Mouse (Mus musculus) spleen, adult 2 months (tissue): Measurements from ENCODE around the gene Pde4d. TPM values are rescaled to one million over a fixed set of nuclear protein-coding genes. Genes with fewer than 3 reads are reported as not detected.

ENCODE experiments used
- DNase-seq, 2 experiments: peaks; one replicate each; pipeline versions ENCODE4 v3.0.0 to v3.0.0-alpha.2; 2012 to 2021; ENCODE audit warnings: low spot score in 2 of 2, low read depth in 1 of 2
- H3K27ac ChIP-seq: fragments of 200-500 bp; 2 replicates; pipeline ENCODE4 v1.5.1; 2012; ENCODE audit warnings: low read length, inconsistent platforms; ENCODE audit not compliant: insufficient read depth
- H3K27me3 ChIP-seq: fragments of 200-500 bp; 2 replicates; pipeline ENCODE4 v1.6.1; 2012; ENCODE audit warnings: mild to moderate bottlenecking, moderate library complexity, low read length, inconsistent platforms; ENCODE audit not compliant: control insufficient read depth, insufficient read depth
- H3K36me3 ChIP-seq: fragments of 200-500 bp; 2 replicates; pipeline ENCODE4 v1.6.1; 2012; ENCODE audit warnings: mild to moderate bottlenecking, low read length, inconsistent platforms; ENCODE audit not compliant: control insufficient read depth, insufficient read depth
- H3K4me1 ChIP-seq: fragments of 200-500 bp; 2 replicates; pipeline ENCODE4 v1.6.1; 2011; ENCODE audit warnings: inconsistent platforms; ENCODE audit not compliant: control insufficient read depth, insufficient read depth, insufficient read length
- H3K4me3 ChIP-seq: fragments of 200-500 bp; 2 replicates; pipeline ENCODE4 v1.5.1; 2011; ENCODE audit warnings: mild to moderate bottlenecking, inconsistent platforms; ENCODE audit not compliant: insufficient read depth, insufficient read length; ENCODE audit errors: extremely low read depth
- CTCF ChIP-seq: fragments of 200-500 bp; IDR thresholded peaks from 2 replicates; pipeline ENCODE4 v1.5.1; 2011; ENCODE audit warnings: mild to moderate bottlenecking, inconsistent platforms; ENCODE audit not compliant: insufficient read depth, insufficient read length, insufficient replicate concordance; ENCODE audit errors: extremely low read depth
- POLR2A ChIP-seq: fragments of 200-500 bp; IDR thresholded peaks from 2 replicates; pipeline ENCODE4 v1.6.1; 2011; ENCODE audit warnings: low read depth, low read length, inconsistent platforms
- WGBS: fragments of 180-500 bp; shearing (Covaris S2); methylation state at CpG from one replicate; pipeline ENCODE4 v1.1.7; 2018; 5-methylcytosine and 5-hydroxymethylcytosine counted together
- polyA plus RNA-seq: library from polyadenylated mRNA; depleted of rRNA; stranded (reverse); fragments of >200 nt; gene quantifications from 2 replicates; pipeline ENCODE4 v1.2.3, GENCODE M21; 2012

Pde4d gene
- polyA plus RNA-seq, 1 experiment = 4.8 TPM

DNA sequence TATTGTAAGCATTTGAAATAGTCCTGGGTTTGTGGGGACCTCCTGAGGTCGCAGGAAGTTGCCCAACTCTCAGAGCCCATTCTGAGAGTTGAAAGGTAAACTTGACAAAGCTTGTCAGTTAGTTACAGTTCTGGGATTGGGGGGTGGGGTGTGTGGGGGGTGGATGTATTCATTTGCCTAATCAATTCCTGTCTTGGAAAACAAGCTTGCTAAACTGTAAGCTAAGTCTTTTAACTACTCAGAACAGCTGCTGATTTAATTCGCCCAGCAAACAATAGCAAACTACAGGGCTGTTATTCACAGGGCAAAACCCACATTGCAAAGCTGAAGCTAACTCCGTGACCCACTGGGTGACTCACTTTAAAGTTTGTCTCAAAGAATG is 1183.3 kb downstream of the Pde4d start:
- 63% methylated on average over 3 of the region's 3 CpGs for WGBS
- Histone ChIP-seq H3K27ac (no peak overlapping the region), H3K36me3 (no peaks in the 10 kb centered on the region), H3K4me1 (no peaks in the 10 kb centered on the region), H3K27me3 (no peaks in the 10 kb centered on the region), H3K4me3 (no peak overlapping the region)
- TF ChIP-seq POLR2A = no peak
- TF ChIP-seq CTCF = no peak
- DNase-seq = no peak

DNA sequence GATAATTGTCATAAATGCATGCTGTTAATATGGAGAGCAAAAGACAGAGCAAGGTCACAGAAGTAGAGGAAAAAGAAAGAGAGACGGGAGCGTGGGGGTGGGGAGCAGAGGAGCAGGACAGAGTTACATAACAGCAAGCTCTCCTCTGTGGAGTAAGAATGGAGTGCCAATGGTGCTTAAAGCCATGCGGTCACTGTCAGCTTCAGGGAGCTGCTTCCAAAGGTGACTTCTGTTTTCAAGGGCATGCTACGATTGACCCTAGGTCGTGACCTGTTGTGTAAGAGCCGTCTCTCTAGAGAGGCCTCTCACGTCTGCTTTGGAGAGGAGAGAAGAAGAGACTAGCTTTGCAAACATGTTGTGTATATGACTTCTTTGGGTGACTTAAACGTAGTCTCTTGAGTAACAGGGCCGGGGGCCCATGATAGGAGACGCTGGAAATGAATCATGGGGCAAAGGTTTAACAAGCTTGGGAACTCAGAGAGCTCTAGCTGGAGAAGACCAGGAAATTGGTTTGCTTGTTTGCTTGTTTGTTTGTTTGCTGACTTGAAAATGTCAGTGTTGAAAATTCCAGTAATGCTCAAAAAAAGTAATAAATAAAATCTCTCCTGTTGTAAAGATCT is 1186.3 kb downstream of the Pde4d start:
- Histone ChIP-seq H3K4me3 (no peak overlapping the region), H3K27ac (no peak overlapping the region), H3K4me1 (no peaks in the 10 kb centered on the region), H3K27me3 (no peaks in the 10 kb centered on the region), H3K36me3 (no peaks in the 10 kb centered on the region)
- TF ChIP-seq CTCF = no peak
- TF ChIP-seq POLR2A = no peak
- no peak for DNase-seq
- WGBS = 89% methylated on average over 10 of the region's 10 CpGs

DNA sequence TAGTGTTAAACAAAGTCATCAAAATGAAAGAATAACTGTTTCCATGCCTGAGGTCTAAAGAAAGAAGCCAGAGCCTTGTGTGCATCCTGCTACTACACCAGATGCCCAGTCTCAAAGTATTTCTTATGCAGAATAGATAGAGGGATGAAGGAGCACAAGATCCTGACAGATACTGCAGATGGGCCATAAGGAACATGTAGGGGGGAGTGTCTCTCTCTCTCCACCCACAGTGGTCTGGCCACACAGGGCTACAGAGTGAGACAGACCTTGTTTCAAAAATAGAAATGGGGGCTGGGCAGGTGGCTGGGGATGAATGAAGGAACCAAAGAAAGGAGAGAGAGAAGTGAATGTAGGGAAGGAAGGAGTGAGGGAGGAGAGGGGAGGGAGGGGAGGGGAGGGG is 1188.5 kb downstream of the Pde4d start:
- H3K27me3 ChIP-seq = no peaks in the 10 kb centered on the region

DNA sequence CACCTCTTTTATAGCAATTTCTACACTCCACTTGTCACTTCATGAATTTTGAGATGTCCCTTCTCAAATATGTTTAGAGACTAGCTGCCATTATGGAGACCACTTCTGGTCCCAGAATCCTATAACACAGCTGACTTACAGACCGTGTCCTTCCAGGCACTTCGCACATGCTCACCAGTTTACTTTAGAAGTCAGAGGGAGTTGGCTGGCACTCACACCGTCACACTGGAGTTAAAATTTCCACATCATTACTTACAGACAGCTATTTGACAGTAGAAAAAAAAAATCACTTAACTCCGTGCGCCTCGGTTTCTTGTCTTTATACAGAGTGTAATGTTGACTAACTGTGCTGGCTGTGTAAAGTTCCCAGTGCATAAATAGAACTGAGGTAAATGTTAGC is 1189.5 kb downstream of the Pde4d start:
- Histone ChIP-seq H3K4me3 (no peak overlapping the region), H3K4me1 (no peaks in the 10 kb centered on the region), H3K27ac (no peak overlapping the region), H3K27me3 (no peaks in the 10 kb centered on the region), H3K36me3 (no peaks in the 10 kb centered on the region)
- WGBS = 92% methylated on average over 6 of the region's 6 CpGs
- DNase-seq = no peak
- no peak for TF ChIP-seq CTCF
- no peak for TF ChIP-seq POLR2A

More for the DNA sequence above, 1188.5 kb downstream of the Pde4d start:
- TF ChIP-seq CTCF (no peak), POLR2A (no peak)
- no peak overlapping the region for H3K4me3 ChIP-seq
- H3K36me3 ChIP-seq = no peaks in the 10 kb centered on the region
- H3K27ac ChIP-seq = no peak overlapping the region
- no peak for DNase-seq
- H3K4me1 ChIP-seq = no peaks in the 10 kb centered on the region

DNA sequence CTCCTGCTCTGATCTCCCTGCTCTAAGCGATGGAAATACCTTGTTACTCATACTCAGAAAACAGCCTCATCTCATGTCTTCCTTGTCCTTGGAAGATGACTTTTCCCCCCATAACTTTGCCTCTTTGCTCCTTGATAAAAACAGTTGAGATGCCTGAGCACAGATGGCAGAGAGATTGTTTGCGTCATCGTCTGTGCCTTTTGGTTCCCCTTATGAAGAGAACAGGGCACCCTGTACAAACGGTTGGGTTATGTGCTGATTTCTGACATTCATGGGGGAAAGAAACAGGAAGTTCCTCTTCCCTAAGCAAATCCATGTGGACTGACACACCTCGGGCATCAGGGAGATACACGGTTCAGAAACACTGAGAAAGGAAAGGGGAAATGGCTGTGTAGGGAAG is 1191.8 kb downstream of the Pde4d start:
- WGBS = 50% methylated on average over 6 of the region's 6 CpGs
- no peaks in the 10 kb centered on the region for H3K27me3 ChIP-seq
- no peak overlapping the region for H3K4me3 ChIP-seq
- H3K36me3 ChIP-seq = no peaks in the 10 kb centered on the region
- no peak overlapping the region for H3K27ac ChIP-seq
- no peaks in the 10 kb centered on the region for H3K4me1 ChIP-seq
- no peak for TF ChIP-seq CTCF
- TF ChIP-seq POLR2A = no peak
- no peak for DNase-seq

DNA sequence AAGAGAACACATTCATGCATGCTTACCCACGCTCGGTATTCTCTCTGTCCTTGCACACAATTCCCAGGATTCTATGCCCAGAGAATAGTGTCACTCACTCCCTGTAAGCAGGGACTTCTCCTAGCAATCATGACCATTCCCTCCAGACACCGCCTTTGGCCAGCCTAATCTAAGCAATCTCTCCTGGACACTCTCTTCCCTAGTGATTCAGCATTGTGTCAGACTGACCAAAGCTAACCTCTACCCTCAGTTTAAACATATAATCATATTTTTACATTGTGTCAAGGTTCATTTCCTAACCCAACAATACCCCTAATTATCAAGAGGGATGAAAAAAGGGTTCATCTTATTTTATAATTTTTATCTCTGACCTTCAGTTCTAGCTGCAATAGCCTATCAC is 1193.7 kb downstream of the Pde4d start:
- DNase-seq = no peak
- no peak overlapping the region for H3K27ac ChIP-seq
- WGBS = 82% methylated on average over 3 of the region's 3 CpGs
- H3K36me3 ChIP-seq = no peaks in the 10 kb centered on the region
- H3K27me3 ChIP-seq = no peaks in the 10 kb centered on the region
- no peaks in the 10 kb centered on the region for H3K4me1 ChIP-seq
- TF ChIP-seq CTCF = no peak
- TF ChIP-seq POLR2A = no peak
- H3K4me3 ChIP-seq = no peak overlapping the region

DNA sequence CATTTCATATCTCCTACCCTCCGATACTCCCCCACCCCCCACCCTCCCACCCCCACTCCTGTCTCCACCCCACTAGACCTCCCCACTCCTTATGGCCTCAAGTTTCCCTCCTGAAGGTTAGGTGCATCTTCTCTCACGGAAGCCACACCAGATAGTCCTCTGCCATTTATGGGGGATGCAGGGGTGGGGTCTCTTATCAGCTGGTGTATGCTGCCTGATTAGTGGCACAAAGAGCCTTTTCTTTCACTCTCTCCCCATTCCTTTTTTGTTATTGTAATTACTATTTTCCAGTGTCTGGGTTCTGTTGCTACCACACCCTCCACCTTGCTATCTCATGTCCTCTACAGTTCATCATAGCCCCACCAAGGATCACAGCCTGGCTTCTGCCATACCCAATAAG is 1194.3 kb downstream of the Pde4d start:
- 66% methylated on average over 2 of the region's 2 CpGs for WGBS
- no peak for DNase-seq
- H3K27me3 ChIP-seq = no peaks in the 10 kb centered on the region
- H3K4me1 ChIP-seq = no peaks in the 10 kb centered on the region
- TF ChIP-seq CTCF (no peak), POLR2A (no peak)
- no peaks in the 10 kb centered on the region for H3K36me3 ChIP-seq
- H3K27ac ChIP-seq = no peak overlapping the region
- H3K4me3 ChIP-seq = no peak overlapping the region
